Mouse (Mus musculus) thymus, adult 2 months (tissue): ENCODE measurements at regions not wholly inside any gene's neighbourhood (a gene's known extent, or its start where the extent isn't known, plus 50 kb on each side); places are given as distances from the start of the nearest gene placed in this dataset.

Experiments used
- DNase-seq: peaks from one replicate; pipeline ENCODE4 v3.0.0; 2021
- H3K27ac ChIP-seq: fragments of 200-500 bp; 2 replicates; pipeline ENCODE4 v1.5.1; 2012; ENCODE audit warnings: low read length, control low read depth; ENCODE audit not compliant: control insufficient read depth, insufficient read depth
- H3K27me3 ChIP-seq: fragments of 200-500 bp; 2 replicates; pipeline ENCODE4 v1.6.1; 2012; ENCODE audit warnings: mild to moderate bottlenecking, low read length, moderate library complexity, mixed read lengths; ENCODE audit not compliant: control insufficient read depth, insufficient read depth
- H3K36me3 ChIP-seq: fragments of 200-500 bp; 2 replicates; pipeline ENCODE4 v1.6.1; 2012; ENCODE audit warnings: mild to moderate bottlenecking, low read length, moderate library complexity; ENCODE audit not compliant: control insufficient read depth, insufficient read depth
- H3K4me1 ChIP-seq: fragments of 200-500 bp; replicated peaks from 2 replicates; pipeline ENCODE4 v1.6.1; 2012; ENCODE audit warnings: low read length; ENCODE audit not compliant: control insufficient read depth, insufficient read depth
- H3K4me3 ChIP-seq: fragments of 200-500 bp; 2 replicates; pipeline ENCODE4 v1.5.1; 2012; ENCODE audit warnings: mild to moderate bottlenecking, low read length, control low read depth, moderate library complexity; ENCODE audit not compliant: control insufficient read depth, insufficient read depth
- CTCF ChIP-seq: fragments of 200-500 bp; IDR thresholded peaks from 2 replicates; pipeline ENCODE4 v1.5.1; 2012; ENCODE audit warnings: mild to moderate bottlenecking, control low read depth, low read length, moderate library complexity, borderline replicate concordance; ENCODE audit not compliant: control insufficient read depth, poor library complexity, insufficient read depth; ENCODE audit errors: extremely low read depth
- POLR2A ChIP-seq: fragments of 200-500 bp; IDR thresholded peaks from 2 replicates; pipeline ENCODE4 v1.6.1; 2012; ENCODE audit warnings: mild to moderate bottlenecking, low read length, control low read depth, moderate library complexity; ENCODE audit not compliant: control insufficient read depth, poor library complexity, insufficient read depth; ENCODE audit errors: extremely low read depth
- WGBS: fragments of 180-500 bp; shearing (Covaris S2); methylation state at CpG from one replicate; pipeline ENCODE4 v1.1.7; 2018; 5-methylcytosine and 5-hydroxymethylcytosine counted together

DNA sequence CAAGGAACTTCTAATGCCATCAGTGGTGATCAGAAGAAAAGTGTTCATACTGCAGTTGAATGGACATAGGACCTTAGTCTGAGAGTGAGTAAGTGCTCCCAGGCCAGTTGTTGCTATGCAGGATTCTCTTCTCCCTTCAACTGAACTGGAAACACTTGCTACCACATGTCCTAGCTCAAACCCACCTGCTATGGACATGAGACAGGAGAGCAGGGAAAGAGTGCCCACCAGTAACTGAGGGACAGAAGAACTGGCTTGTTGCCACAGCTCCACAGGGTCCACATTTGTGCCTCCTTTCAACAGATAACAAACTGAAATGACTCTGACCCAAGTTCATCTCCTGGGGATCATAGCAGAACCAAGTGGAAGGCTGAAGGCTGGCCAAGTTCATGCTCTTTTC lies 292.9 kb downstream of the Qk start:
- H3K36me3 ChIP-seq, result no peaks in the 10 kb centered on the region
- H3K27me3 ChIP-seq, result no peaks in the 10 kb centered on the region
- DNase-seq, result no peak
- TF ChIP-seq CTCF, result no peak
- TF ChIP-seq POLR2A, result no peak
- H3K4me3 ChIP-seq, result no peak overlapping the region
- H3K27ac ChIP-seq, result no peak overlapping the region
- H3K4me1 ChIP-seq, result no peaks in the 10 kb centered on the region

DNA sequence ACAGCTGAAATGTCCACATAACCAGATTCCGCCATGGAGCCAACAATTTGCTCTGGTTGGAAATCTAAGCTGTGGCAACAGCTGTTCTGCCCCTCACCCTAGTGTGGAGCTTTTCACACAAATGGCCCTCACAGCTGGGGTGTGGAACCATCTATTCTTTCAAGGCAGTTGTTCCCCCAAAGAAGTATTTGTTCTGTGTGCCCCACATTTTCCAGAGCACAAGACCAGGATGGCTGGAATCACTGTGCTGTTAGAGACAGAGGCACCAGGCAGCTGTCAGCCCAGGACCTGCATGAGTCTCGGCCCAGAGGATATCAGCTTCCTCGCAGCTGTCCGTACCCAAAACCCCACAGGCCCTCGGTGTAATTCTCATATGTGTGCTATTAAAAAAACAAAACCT lies 294.4 kb downstream of the Qk start:
- TF ChIP-seq CTCF (no peak), POLR2A (no peak)
- no peak overlapping the region for H3K27ac ChIP-seq
- H3K4me1 ChIP-seq, result no peaks in the 10 kb centered on the region
- no peaks in the 10 kb centered on the region for H3K36me3 ChIP-seq
- no peak overlapping the region for H3K4me3 ChIP-seq
- no peaks in the 10 kb centered on the region for H3K27me3 ChIP-seq
- no peak for DNase-seq
- 90% methylated on average over 5 of the region's 5 CpGs for WGBS

DNA sequence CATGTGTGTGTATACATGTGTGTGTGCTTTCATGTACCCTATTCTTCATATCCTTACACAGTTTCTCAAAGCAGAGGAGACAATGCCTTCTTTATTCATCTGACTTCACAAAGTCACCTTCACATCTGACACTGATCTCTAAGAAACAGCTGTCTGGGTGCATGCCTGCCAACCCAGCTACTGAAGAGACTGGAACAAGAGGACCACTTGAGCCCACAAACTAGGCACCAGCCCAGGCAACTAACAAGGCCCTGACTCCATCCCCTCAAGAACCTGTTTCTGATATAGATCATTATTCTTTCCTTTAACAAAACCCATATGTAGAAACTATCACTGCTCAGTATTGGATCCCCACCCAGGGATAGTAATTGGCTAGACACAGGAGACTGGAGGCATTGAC lies 295.3 kb downstream of the Qk start:
- Histone ChIP-seq H3K4me1 (no peaks in the 10 kb centered on the region), H3K27ac (no peak overlapping the region), H3K4me3 (no peak overlapping the region), H3K36me3 (no peaks in the 10 kb centered on the region), H3K27me3 (no peaks in the 10 kb centered on the region)
- no peak for TF ChIP-seq CTCF
- DNase-seq, result no peak

DNA sequence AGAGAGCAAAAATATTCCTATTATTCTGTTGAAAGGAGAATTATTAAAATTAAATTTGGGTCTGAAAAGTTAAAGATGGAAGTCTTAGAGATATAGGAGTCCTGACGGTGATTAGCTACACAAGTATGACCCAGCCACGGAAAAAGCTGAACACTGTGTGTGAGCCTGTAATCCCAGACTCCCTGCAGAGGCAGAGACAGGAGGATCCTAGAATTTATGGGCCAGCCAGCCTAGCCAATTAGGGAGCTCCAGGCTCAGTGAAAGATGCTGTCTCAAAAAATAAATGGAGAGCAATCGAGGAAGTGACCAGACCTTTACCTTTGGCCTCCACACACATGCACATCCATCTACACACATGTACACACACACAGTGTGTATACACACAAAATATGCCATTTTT lies 307.5 kb downstream of the Qk start:
- Histone ChIP-seq H3K36me3 (no peaks in the 10 kb centered on the region), H3K4me1 (no peaks in the 10 kb centered on the region), H3K27me3 (no peaks in the 10 kb centered on the region), H3K27ac (no peak overlapping the region), H3K4me3 (no peak overlapping the region)
- 94% methylated on average over 3 of the region's 3 CpGs for WGBS
- no peak for TF ChIP-seq POLR2A
- TF ChIP-seq CTCF, result no peak
- DNase-seq, result no peak

- WGBS, result 95% methylated on average over 8 of the region's 8 CpGs
- Histone ChIP-seq H3K27ac (no peak overlapping the region), H3K4me3 (no peak overlapping the region), H3K4me1 (no peaks in the 10 kb centered on the region), H3K27me3 (no peaks in the 10 kb centered on the region), H3K36me3 (no peaks in the 10 kb centered on the region)
- DNase-seq, result no peak
- TF ChIP-seq POLR2A (no peak), CTCF (no peak)
Observed at GRCm38 (mm10) chr17:10011728-10012127, 307.9 kb downstream of the Qk start.

- no peaks in the 10 kb centered on the region for H3K4me1 ChIP-seq
- H3K27me3 ChIP-seq, result no peaks in the 10 kb centered on the region
- no peaks in the 10 kb centered on the region for H3K36me3 ChIP-seq
- H3K27ac ChIP-seq, result no peak overlapping the region
- no peak overlapping the region for H3K4me3 ChIP-seq
- 93% methylated on average over 7 of the region's 7 CpGs for WGBS
- no peak for DNase-seq
- TF ChIP-seq CTCF, result no peak
- TF ChIP-seq POLR2A, result no peak
Observed at GRCm38 (mm10) chr17:10001071-10001591, 318.5 kb downstream of the Qk start.

DNA sequence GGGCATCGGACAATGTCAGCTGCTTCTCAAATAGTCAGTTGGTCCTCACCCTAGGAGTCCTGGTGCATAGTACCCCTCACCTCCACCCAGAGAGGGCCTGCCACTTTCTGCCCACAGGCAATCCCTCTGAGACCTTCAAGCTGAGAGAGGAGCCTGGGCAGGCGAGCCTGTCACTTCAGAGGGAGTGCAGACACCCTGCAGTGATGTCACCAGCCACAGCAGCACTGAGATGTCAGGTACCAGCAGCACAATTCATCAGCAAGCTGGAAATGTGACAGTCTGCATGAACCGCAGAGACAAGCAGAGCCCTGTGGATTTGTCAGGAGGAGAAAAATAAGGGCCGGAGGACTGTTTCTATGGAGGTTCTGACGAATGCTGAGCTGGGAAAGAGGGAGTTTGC lies 324.3 kb downstream of the Qk start:
- H3K4me3 ChIP-seq, result no peak overlapping the region
- no peaks in the 10 kb centered on the region for H3K4me1 ChIP-seq
- DNase-seq, result no peak
- WGBS, result 86% methylated on average over 5 of the region's 5 CpGs
- H3K36me3 ChIP-seq, result no peaks in the 10 kb centered on the region
- TF ChIP-seq POLR2A (no peak), CTCF (no peak)
- H3K27me3 ChIP-seq, result no peaks in the 10 kb centered on the region
- H3K27ac ChIP-seq, result no peak overlapping the region
